Mouse (Mus musculus): ENCODE results near the gene Tldc2. TPM values are rescaled to one million over a fixed set of nuclear protein-coding genes. Genes with fewer than 3 reads are reported as not detected.
A peak's percentile ranks its signal among the peaks of the same experiment; 100 is the strongest.

The Tldc2 gene
- total RNA-seq, 2 experiments from 2014 or later, result not detected

- DNase-seq (ENCODE audit: low spot score in 2 of 2), result peak in 1 of 2 experiments; percentile 69
These were observed 9.2 kb upstream of the Tldc2 start for GRCm38 (mm10) chr2:157077641-157078058.

- no peak for DNase-seq (ENCODE audit: low spot score in 2 of 2)
These were observed 8.6 kb upstream of the Tldc2 start for GRCm38 (mm10) chr2:157078059-157078792.

- peak; percentile 78 for DNase-seq (ENCODE audit: low spot score in 2 of 2)
These were observed 7.8 kb upstream of the Tldc2 start, which contains the start of gene Soga1 for GRCm38 (mm10) chr2:157078793-157079700. Gene Soga1, minus strand, starts transcription at chr2:157079254.

GRCm38 (mm10) chr2:157079701-157080180 lies 7.1 kb upstream of the Tldc2 start:
- DNase-seq (ENCODE audit: low spot score in 2 of 2), result no peak

- DNase-seq (ENCODE audit: low spot score in 2 of 2), result no peak
These were observed 5.5 kb upstream of the Tldc2 start for GRCm38 (mm10) chr2:157081331-157081730.

DNA sequence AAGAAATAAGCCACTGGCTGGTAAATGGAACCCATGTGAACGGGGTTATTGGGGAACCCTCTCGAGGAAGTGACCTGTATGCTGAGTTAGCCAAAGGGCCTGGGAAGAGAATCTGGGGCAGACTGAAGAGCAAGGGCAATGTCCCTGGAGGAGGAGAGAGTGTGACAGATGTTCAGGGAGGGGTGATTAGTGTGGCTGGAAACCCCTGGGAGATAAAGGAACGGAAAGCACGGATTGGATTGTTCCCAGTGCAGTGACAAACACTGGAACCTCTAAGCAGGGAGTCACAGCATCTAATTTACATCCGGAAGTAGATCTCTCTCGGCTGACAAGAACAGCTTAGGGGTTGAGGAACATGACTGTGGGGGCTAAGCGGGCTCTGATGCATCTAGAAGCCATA lies 4.9 kb upstream of the Tldc2 start:
- DNase-seq (ENCODE audit: low spot score in 2 of 2), result no peak

GRCm38 (mm10) chr2:157084831-157085585 lies 1.8 kb upstream of the Tldc2 start:
- DNase-seq (ENCODE audit: low spot score in 2 of 2), result no peak

DNA sequence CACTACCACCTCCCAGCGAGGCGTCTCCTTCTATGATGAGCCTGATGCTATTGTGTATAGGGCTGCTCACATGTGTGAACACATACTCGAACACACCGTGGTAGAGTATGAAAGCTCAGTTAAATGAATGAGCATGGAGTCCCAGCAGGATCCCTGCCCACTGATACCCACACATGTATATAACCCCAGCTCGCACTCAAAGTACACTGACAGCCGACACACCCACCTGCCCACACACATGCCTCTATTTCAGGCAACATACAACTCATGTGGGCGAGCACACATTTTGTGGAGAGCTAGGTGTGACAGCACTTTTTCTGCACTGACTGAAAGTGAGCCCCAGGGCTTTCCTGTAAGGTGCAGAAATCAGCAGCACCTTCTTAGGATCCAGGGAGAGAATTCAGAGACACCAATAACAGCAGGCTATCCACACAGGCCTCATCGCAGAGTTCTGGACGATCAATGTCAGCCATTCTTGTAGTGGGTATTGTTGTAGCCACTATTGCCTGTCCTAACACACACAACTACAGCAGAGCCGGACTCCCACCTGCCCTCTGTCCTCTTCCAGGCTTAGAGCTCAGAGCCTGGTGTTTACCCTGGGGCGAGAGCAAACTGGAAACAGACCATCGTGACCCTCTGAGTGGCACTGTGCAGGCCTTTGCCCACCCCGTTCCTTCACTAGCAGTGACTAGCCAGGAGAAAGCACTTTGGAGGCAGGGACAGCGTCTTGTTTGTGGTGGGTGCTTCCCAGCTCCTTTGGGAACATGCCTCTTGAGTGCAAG lies 872 bp downstream of the Tldc2 start:
- DNase-seq (ENCODE audit: low spot score in 2 of 2), result peak in 1 of 2 experiments; percentile 54

DNA sequence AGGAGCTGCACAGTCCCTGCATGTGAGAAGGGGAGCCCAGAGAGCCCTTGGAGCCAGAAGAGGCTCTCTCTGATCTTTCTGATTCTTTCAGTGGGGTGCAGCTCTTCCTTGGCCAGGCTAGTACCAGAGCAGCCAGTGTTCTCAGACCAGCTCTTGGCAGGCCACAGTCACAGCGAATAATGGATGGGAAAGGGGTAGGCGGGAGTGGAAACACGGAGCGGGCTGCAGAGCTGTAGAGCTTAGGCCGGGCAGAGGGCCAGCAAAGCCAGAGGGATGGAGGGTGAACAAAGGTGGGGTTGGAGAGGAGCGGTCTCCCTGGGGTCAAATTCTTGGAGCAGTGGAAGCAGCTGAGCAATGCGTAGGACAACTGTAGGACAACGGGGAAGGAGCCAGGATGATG lies 5.2 kb downstream of the Tldc2 start:
- DNase-seq (ENCODE audit: low spot score in 2 of 2), result peak in 1 of 2 experiments; percentile 36

DNA sequence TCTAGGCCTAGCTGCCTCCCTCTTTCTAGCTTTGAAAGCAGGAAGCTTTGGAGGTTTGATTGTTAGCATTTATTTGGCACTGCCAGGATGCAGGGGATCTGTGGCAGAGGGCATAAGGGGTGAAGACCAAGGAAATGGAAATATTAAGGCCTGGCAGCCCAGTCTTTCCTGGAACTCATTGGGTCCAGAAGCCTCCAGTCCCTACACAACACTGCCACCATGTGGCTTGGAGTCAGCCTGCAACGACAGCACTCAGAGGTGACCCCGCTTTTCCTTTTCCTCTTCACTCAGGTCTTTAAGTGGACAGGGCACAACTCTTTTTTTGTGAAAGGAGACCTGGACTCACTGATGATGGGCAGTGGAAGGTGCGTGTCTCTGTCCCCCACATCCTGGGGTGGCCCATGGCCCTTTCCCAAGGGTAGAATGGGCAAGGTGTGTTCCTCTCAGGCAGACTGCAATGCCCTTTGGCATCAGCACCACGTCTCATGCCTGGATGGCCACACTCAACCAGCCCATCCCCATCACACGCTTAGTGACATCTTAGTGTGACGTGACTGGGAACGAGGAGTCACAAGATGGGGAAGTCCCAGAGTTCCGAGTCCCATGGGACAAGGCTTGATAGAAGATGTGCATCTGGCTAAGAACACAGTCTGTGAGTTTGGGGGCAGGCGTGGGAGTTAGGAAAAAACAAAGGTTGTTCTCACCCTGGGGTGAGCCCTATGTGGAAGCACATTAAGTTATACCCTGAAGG lies 8.3 kb downstream of the Tldc2 start:
- DNase-seq (ENCODE audit: low spot score in 2 of 2), result peak; percentile 47 to 76

DNA sequence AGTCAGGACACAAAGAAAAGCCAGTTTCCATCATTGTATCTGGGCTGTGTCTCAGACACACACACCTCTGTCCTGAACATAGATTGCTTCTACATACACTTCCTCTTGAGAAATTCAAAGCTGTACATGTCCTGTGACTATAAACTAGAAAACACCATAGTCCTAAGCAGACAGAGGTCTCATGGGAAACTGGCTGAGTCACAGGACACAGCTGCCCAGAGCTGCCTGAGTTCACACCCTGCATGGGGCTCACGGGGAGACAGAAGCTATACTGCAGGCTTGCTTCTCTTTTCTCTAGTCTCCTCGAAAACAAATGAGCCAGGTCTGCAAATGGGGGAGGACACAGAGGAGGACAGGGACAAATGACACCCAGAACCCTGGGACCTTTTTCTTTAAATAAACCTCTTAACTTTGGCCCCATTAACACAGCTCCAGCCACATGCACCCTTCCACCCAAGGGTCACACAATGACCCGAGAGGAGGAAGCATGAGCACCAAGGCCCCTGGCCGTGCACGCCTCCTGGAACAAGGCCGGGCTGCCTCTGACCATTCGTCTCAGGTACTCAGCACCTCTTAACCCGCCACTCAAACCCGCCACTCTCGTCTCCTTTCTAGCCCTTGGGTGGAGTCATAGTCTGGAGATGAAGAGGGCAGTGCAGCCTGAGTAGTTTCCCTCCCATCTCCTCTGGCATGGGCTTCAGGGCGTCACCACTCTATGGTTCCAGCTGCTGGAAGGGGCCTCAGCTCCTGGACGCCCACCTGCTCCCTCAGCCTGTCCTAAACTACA lies 12.9 kb downstream of the Tldc2 start:
- no peak for DNase-seq (ENCODE audit: low spot score in 2 of 2)

DNA sequence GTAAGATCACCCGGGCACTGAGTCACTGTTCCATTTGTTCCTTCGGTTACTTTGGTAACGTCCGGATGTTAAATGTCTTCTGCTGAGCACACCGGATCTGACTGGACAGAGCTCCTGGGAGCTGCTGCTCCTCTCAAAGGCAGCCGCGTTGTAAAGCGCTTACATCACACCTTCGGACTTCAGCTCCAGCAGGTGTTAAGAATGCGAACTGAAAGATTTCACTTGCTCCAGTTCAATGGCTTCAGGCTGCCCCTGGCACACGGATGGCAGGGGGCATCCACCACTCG lies 13.4 kb downstream of the Tldc2 start:
- DNase-seq (ENCODE audit: low spot score in 2 of 2), result no peak

GRCm38 (mm10) chr2:157101650-157102049 lies 14.8 kb downstream of the Tldc2 start:
- no peak for DNase-seq (ENCODE audit: low spot score in 2 of 2)

- DNase-seq (ENCODE audit: low spot score in 2 of 2), result no peak
These were observed 15.4 kb downstream of the Tldc2 start for GRCm38 (mm10) chr2:157102256-157102655.

DNA sequence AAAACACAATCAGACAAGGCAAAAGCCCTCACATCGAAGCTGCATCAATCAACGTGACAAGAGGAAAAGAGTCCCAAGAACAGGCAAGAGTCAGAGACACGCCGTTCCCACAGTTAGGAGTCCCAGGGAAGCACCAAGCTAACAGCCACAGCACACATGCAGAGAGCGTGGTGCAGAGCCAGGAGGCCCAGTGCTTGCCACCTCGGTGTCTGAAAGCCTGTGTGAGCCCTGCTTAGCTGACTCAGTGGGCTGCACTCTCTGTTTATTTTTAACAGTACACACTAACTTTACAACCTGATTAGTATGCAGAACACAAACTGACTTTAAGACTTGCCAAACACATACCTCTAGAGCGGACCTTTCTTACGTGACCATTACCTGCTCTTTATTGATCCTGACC lies 17.6 kb downstream of the Tldc2 start:
- no peak for DNase-seq (ENCODE audit: low spot score in 2 of 2)

DNA sequence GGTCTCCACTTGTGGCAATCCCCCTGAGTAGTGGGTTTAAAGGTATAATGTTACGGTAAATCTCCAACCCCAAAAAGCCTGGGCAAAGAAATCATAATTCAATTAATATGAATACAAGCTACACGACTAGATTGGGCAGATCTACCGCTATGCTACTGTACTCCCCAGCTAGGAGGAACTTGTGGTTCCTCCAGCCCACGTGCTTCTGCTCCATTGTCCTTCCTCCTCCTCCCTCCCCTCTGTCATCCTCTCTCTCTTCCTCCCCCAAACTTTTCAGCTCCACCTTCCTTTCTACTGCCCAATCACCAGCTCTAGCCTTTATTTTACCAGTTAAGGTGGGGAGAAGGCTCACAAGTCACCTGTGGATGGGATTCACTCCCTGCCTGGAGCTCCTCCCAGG lies 21.4 kb downstream of the Tldc2 start:
- no peak for DNase-seq (ENCODE audit: low spot score in 2 of 2)

- DNase-seq (ENCODE audit: low spot score in 2 of 2), result peak in 1 of 2 experiments; percentile 31
These were observed 30.1 kb downstream of the Tldc2 start for GRCm38 (mm10) chr2:157116964-157117363.

GRCm38 (mm10) chr2:157118556-157118955 lies 31.7 kb downstream of the Tldc2 start:
- no peak for DNase-seq (ENCODE audit: low spot score in 2 of 2)

GRCm38 (mm10) chr2:157119075-157119474 lies 32.2 kb downstream of the Tldc2 start:
- DNase-seq (ENCODE audit: low spot score in 2 of 2), result no peak

Measured in layer of hippocampus, adult 18-20 months (tissue).